ENCODE assay signal across 12 mouse cellular contexts in the genomic region with DNA sequence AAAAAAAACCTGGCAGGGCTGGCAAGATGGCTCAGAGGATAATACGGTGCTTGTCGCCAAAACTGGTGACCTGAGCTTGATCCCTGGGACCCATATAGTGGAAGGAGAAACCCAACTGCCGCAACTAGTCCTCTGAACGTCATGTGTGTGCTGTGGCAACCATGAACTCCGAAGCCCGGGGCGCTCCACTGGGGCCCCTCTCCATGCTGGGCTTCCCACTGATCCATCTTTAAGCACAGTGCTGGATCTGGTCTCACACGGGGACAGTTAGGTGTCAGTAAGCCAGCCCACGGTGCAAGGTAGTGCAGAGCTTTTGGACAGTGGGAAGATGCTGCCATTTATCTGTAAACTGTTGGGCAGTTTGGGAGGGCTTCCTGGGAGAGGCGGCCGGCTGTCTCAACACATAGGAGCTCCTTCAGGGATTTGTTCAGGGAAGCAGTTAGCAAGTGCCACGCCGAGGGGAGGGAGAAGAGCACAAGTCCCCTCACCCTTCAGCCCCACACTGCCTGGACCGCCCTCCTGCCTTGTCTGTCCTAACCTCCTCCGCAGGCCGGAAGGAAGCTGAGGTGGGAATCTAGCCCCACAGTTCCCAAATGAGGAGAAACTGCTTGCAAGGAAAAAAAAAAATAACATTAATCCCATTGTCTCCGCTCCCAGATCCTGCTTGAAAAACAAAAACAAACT. TPM values are rescaled to one million over a fixed set of nuclear protein-coding genes. Genes with fewer than 3 reads are reported as not detected.
DNase-seq lines count a peak whose midpoint lies in the region; ATAC-seq and TF ChIP-seq lines count a peak whose summit lies in the region.
"Had no signal": no experiment of that assay in that cellular context is flagged by ENCODE, and none has a peak within 500 bp of the region (broad histone marks: within the 10 kb centered on the region; RNA-seq: fewer than 3 reads in every experiment).

No protein-coding gene starts in this region.

- H3K27me3 ChIP-seq in kidney, embryonic 15.5 days, result no peaks in the 10 kb centered on the region
- no peaks in the 10 kb centered on the region for H3K27me3 ChIP-seq in kidney, postnatal 0 days (ENCODE audit: insufficient read depth, low read length)
- H3K27me3 ChIP-seq: embryonic facial prominence, embryonic 12.5 days; liver, embryonic 13.5 days had no signal

- ATAC-seq in kidney, embryonic 15.5 days (replicated peaks; ENCODE audit: low FRiP score), result no peak
- ATAC-seq in kidney, postnatal 0 days (replicated peaks; ENCODE audit: low FRiP score, low read depth), result no peak

- WGBS in kidney, embryonic 15.5 days, result 58% methylated on average over 17 of the region's 17 CpGs
- 62% methylated on average over 17 of the region's 17 CpGs for WGBS in kidney, postnatal 0 days

- no peak for TF ChIP-seq CTCF in kidney, postnatal 0 days (IDR thresholded peaks at IDR 0.05; ENCODE audit: low read depth)

- H3K36me3 ChIP-seq in kidney, embryonic 15.5 days, result no peaks in the 10 kb centered on the region
- H3K36me3 ChIP-seq in kidney, postnatal 0 days (ENCODE audit: insufficient read depth, low read length), result no peaks in the 10 kb centered on the region
- H3K36me3 ChIP-seq: embryonic facial prominence, embryonic 12.5 days; liver, embryonic 13.5 days had no signal

- peak overlapping the region; percentile 92 for H3K27ac ChIP-seq in kidney, embryonic 15.5 days
- H3K27ac ChIP-seq in kidney, postnatal 0 days, result peak overlapping the region; percentile 90

- H3K4me2 ChIP-seq in kidney, embryonic 15.5 days, result no peak overlapping the region
- no peak overlapping the region for H3K4me2 ChIP-seq in kidney, postnatal 0 days (ENCODE audit: low read length)
- H3K4me2 ChIP-seq: embryonic facial prominence, embryonic 12.5 days; liver, embryonic 13.5 days had no signal

- no peak overlapping the region for H3K9ac ChIP-seq in kidney, embryonic 15.5 days
- H3K9ac ChIP-seq in kidney, postnatal 0 days (ENCODE audit: low read depth, low read length), result peak overlapping the region; percentile 5; the same call in 1 of the 2 replicates
- H3K9ac ChIP-seq: embryonic facial prominence, embryonic 12.5 days; liver, embryonic 13.5 days had no signal

- peaks cover 60% of the 10 kb centered on the region for H3K4me1 ChIP-seq in kidney, embryonic 15.5 days
- H3K4me1 ChIP-seq in kidney, postnatal 0 days (replicated peaks; ENCODE audit: insufficient read depth, low read length), result peaks cover 32% of the 10 kb centered on the region

- DNase-seq in adrenal gland, postnatal 14 days, result peak; percentile 53
- DNase-seq in adrenal gland, adult 8-10 months, result no peak
- no peak for DNase-seq in kidney, adult 8-10 months
- peak; percentile 28 for DNase-seq in adrenal gland, postnatal 25 days
- peak; percentile 65 for DNase-seq in kidney, postnatal 0 days (ENCODE audit: low spot score)
- DNase-seq in B cell, adult 2 months, result no peak
- no peak for DNase-seq in Muller cell, postnatal 12 days (ENCODE audit: inconsistent ontology term)
- DNase-seq: cerebellum, adult 2 months; layer of hippocampus, postnatal 36 days; liver, embryonic 13.5 days had no signal

- no peaks in the 10 kb centered on the region for H3K9me3 ChIP-seq in kidney, embryonic 15.5 days (replicated peaks)
- H3K9me3 ChIP-seq in kidney, postnatal 0 days (replicated peaks; ENCODE audit: low read length), result no peaks in the 10 kb centered on the region
- H3K9me3 ChIP-seq: embryonic facial prominence, embryonic 12.5 days; liver, embryonic 13.5 days had no signal

- H3K4me3 ChIP-seq in kidney, embryonic 15.5 days (replicated peaks), result no peak overlapping the region
- no peak overlapping the region for H3K4me3 ChIP-seq in kidney, postnatal 0 days (replicated peaks; ENCODE audit: low read depth, low read length)
- H3K4me3 ChIP-seq: embryonic facial prominence, embryonic 12.5 days; liver, embryonic 13.5 days had no signal

RNA-seq across cellular contexts. Expression of a gene that starts 10.6 kb away (rescaled TPM):
- total RNA-seq in adrenal gland, postnatal 14 days (2021), result 154 and 173 TPM in 2 replicates
- 100 to 1,000 TPM; 176 to 243 (median 208) TPM for total RNA-seq in adrenal gland, adult 8-10 months (2022)
- polyA plus RNA-seq in kidney, embryonic 15.5 days (2015; fragmentation: Nextera tagmentation; extraction: Ambion mirVana), result 47.3 and 52.7 TPM in 2 replicates
- 170 and 214 TPM in 2 replicates for total RNA-seq in adrenal gland, postnatal 25 days (2021)
- polyA plus RNA-seq in kidney, postnatal 0 days (2015; fragmentation: Nextera tagmentation; extraction: Ambion mirVana), result 42.3 and 42.4 TPM in 2 replicates

Comparison
In these comparisons a context has a peak if more than half of its experiments do, and no peak if none do; other contexts are left out.
1. DNase-seq: peak in adrenal gland, postnatal 14 days (single experiment), adrenal gland, postnatal 25 days (single experiment) and kidney, postnatal 0 days (single experiment); none in adrenal gland, adult 8-10 months (single experiment), kidney, adult 8-10 months (0 of 2), B cell, adult 2 months (0 of 2) and Muller cell, postnatal 12 days (single experiment).